Mouse (Mus musculus) heart, adult 11 months (tissue): ENCODE data around the gene Slc27a1.

Experiments
- DNase-seq: peaks from one replicate; pipeline ENCODE4 v3.0.0; 2022

Slc27a1 gene

DNA sequence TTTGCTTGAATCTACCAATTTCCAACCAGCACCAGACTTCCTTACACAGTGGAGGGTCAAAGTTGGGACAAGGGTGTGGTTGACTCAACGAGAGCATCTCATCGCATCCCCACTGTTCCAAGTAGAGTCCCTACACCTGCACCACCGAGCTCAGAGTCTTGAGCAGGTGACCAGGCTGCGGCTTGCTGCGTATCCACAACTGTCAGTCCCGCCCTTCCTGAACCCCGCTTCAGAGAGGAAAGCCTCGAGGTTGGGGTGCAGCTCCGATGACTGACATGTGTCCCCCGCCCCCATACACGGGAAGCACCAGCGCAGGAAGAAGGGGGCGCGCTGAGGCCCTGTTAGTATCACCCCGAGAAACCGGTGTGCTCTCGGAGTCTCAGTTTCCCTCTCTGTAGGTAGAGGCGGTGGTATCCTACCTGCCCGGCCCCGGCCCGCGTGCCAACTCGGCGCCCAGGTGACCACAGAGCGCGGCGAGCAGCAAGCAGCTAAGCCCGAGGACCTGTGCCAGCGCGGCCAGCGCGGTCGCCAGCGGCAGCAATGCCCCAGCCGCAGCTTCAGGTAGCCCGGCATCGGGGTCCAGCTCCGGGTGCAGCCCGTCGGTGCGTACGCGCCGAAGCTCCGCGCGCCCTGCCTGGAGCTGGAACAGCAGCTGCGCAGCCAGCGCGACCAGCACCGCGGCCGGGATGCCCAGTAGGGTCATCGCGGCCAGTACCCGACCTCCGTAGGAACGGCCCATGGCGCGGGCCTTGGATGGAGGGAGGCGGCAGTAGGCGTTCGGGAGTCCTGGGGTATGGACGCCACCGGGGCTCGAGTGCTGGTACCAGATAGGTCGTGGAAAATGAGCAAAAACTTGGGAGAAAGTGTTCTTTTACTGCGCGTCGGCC is 10.4 kb upstream of the Slc27a1 start, which contains the start of gene Tmem221:
Gene Tmem221 (minus strand): TSS at position 801 of the 887 bp plus-strand sequence.
- DNase-seq: no peak

DNA sequence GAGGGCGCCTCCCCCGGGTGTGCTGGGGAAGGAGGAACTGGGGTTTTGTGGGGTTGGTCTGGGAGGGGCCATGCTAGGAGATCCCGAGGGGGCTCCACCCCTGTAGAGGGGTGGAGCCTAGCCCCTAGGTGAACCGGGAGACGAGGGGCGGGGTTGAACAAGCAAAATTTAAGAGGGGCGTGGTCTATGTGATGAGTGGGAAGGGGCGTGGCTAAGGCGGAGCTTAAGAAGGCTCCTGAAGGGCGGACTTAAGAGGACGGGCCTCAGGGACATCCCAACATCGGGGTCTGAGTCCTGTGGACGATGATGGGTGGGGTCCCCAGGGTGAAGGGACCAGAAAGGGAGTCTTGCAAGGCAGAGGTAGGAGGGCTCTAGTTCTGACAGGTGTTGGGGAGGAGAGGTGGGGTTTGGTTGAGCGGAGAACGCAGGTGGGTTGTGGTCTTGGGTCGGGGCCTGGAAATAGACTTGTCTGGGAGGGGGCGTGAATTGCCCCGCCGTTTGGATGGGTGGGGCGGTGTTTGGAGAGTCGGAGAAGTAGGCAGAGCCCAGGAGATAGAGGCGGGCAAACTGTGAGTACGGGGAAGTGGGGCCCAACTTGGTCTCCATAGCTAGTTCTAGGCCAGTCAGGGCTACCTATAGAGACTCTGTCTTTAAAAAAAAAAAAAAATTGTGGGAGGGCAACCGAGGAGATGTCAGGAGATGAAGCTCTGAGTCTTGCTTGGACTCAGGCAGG is 9.6 kb upstream of the Slc27a1 start:
- DNase-seq: peak; percentile 97

DNA sequence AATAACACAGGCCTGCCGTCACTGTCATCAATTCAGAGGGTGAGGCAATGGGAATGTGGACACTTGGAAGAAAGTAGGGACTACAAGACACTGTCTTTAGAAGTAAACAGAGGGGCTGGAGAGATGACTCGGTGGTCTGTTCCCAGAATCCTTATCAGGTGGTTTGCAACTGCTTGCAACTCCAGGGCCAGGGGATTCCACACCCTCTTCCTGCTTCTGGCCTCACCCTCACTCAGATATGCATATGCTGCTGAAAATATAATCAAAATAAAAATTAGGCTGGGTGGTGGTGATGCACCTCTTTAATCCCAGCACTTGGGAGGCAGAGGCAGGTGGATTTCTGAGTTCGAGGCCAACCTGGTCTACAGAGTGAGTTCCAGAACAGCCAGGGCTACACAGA is 8.6 kb upstream of the Slc27a1 start:
- no peak for DNase-seq

DNA sequence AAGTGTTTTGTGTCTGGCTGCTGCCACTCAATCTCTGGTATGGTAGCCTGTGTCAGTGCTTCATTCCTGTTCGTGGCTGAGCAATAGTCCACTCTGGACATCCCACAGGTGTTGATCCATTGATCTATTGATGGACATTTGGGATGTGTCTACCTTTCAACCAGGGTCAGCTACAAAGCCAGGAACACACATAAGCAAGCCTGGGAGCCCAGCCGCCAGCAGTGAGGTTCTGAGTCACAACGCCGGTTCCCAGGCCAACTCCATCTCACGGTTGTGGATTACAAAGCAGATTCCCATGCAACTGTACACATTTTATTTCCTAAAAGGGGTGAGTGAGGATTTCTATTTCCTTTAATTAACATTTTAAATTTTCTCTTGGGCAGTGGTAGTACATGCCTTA is 7.9 kb upstream of the Slc27a1 start:
- DNase-seq: no peak

DNA sequence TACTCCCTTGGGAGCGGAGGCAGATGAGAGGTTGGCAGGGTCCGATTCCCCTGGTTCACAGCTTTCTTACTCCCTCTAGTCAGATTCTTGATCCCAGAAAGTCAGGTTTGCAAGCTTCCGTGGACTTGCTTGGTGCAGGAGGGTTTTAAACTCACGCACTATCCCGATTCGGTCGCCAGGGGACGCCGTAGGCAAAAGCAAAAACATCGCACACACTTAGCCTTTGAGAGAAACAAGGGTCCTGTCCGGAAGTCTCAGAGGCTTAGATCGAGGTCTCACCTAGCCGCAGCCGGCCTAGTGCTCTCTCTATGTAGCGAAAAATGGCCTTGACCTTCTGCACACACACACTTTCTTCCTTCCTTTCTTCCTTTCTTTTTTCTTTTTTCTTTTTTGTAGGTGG is 7.3 kb upstream of the Slc27a1 start:
- no peak for DNase-seq

DNA sequence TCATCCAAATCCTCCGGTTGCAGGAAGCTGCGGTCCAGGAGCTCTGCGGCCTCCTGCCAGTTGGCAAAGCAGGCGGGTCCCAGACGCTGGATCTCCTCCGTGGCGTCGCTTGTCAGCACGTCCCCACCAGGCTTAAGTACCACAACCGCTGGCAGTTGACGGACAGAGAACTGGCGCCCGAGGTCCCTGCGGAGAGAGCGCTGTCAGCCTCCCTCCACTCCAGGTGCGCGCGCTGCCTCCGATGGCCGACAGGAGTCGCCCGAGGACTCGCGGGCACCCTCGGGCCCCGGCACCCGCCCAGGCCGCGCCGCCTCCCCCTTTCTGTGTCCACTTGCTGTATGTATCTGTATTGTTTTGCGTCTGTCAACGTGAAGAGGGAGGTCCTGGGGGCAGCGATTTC is 5.9 kb upstream of the Slc27a1 start:
- peak; percentile 97 for DNase-seq

DNA sequence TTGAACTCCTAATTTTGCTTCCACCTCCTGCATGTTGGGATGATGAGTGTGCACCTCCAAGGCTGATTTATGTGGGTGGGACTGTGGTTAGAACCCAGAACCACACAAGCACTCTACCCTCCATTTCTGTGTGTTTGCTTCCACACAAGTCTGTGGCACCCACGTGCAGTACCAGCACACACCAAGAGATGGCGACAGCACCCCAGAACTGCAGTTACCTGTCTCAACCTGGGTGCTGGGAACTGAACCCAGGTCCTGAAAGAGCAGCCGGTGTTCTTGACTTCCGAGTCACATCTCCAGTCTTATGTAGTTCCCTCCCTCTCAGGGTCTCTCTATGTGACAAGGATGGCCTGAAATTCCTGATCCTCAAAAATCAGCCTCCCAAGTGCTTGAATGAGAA is 4.7 kb upstream of the Slc27a1 start:
- no peak for DNase-seq

DNA sequence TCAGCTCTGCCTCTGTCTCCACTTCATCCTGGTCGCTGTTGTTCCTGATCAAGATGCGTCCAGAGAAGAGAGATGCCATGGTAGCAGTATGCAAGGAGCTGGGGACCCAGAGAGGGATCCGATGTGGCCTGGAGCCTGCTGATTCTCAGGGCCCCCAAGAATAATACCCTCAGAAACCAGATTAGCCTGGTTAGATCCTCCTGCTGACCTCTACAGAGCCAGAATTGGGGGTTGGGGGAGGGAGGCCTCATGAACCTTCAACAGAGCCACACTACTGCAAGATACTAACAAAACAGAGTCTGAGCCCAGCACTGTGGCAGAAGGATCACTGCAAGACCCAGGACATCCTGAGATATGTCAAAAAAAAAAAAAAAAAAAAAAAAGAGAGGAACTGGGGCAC is 2.2 kb upstream of the Slc27a1 start, which contains the start of gene Nxnl1:
Gene Nxnl1 (minus strand): TSS at position 101 of the 400 bp plus-strand sequence.
- DNase-seq: no peak

DNA sequence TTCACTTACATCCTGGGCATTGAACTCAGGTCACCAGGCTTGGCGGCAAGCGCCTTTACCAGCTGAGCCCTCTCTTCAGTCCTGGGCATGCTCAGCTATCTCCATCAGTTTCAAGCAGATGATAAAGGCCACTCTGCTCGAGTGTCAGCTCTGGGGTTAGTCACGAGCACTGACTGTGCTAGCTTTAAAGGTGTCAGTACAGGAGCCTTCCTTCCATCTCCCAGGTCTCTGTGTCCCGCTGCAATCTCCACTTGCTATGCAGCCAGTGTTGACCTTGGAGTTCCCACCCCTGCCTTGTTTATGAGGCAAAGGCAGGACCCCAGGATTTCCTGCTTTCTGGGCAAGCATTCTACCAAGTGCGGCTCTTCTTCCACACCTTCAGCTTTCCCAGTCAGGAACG is 1.1 kb upstream of the Slc27a1 start:
- no peak for DNase-seq

DNA sequence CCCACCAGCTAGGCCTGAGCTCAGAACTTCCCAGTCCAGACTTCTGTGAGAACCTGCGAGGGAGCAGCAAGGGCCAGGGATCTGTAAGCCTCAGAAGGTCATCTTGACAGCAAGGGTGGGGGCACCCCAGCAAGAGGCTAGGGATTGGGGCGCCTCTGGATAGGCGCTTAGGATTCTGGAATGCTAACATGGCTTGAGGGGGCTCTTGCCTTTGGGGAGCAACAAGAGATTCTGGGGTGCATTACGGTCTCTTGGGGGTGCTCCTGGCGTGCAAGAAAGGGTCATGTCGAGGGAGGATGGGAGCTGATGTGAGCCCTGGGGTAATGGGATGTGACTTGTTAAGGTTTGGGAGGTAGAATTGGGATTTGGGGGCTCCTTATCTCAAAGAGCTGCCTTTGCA is 259 bp downstream of the Slc27a1 start:
- no peak for DNase-seq

DNA sequence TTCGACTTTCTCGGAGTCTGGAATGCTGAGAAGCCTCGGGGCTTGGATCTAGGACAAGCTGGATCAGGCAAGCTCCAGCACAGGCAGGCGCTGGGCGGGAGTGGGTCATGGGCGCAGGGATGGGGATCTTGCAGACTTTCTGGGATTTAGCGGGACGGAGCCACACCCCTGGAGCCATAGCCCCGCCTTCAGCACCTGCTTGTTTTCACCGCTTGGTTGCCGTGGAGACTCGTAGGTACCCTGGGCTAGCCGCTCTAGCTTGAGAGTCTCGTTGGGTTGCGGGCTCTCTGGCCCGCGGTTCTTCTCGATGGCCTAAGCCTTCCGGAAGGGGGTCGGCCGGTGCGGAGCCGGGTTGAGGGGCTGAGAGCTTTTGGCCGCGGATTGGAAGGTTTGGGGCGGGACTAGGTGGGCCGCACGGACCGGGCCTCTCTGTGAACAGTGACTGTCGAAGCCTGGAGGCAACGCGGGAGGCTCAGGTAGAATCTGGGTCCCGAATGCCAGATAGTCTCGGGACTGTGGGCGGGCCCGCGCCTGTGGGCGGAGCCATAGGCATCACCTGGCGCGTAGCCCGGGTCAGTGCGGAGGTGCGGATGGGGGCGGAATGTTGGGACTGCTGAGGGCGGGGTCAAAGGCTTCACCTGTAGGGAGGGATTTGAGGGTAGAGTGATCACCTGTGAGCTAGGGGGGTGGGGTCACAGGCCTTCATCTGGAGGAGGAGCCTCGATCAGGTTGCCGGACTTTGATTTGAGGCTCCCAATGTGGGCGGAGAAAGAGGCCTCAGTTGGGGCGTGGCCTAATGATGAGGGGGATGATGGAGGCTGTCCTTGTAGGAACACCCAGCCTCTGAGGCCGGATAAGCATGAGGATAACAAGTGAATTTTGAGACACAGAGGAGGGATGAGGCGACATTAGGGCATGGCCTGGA is 946 bp downstream of the Slc27a1 start:
- peak; percentile 99 for DNase-seq

DNA sequence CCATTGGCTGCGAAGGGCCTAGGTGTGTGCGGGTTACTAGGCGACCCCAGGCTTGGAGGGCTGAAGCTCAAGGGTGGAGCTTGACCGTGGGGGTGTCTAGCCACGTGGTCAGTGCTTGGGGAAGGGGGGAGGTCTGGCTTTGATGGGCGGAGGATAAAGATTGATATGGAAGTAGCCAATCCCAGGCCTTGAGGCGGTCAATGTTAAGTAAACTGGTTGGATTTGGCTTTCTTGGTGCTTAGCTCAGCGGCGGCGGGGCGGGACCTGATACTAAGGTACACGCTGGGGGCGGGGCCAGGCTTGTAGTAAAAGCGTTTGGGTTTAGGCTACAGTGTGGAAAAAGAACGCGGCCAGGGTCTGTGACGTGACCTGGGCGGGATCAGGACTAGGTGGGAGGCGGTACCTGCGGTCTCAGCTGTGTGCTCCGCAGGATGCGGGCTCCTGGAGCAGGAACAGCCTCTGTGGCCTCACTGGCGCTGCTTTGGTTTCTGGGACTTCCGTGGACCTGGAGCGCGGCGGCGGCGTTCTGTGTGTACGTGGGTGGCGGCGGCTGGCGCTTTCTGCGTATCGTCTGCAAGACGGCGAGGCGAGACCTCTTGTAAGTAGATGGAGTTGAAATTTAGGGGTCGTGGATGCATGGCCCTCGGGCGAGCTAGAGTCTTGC is 1.7 kb downstream of the Slc27a1 start:
- peak; percentile 100 for DNase-seq

DNA sequence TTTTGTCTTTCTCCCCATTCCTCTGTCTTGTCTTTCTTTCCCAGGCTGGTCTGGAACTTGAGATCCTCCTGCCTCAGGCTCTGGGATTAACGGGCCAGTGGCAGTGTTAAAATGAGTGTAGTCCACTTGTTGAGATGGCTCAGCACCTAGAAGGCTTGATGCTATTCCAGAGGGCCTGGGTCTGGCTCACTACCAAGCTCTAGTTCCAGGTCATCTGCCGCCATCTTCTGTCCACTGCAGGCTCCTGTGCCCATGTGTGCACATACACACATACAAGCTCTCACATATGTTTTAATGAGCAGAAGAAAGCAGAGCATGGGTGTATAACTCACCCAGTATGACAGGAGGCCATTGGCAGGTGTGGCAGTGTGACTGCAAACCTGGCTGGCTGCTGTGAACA is 3.4 kb downstream of the Slc27a1 start:
- no peak for DNase-seq

DNA sequence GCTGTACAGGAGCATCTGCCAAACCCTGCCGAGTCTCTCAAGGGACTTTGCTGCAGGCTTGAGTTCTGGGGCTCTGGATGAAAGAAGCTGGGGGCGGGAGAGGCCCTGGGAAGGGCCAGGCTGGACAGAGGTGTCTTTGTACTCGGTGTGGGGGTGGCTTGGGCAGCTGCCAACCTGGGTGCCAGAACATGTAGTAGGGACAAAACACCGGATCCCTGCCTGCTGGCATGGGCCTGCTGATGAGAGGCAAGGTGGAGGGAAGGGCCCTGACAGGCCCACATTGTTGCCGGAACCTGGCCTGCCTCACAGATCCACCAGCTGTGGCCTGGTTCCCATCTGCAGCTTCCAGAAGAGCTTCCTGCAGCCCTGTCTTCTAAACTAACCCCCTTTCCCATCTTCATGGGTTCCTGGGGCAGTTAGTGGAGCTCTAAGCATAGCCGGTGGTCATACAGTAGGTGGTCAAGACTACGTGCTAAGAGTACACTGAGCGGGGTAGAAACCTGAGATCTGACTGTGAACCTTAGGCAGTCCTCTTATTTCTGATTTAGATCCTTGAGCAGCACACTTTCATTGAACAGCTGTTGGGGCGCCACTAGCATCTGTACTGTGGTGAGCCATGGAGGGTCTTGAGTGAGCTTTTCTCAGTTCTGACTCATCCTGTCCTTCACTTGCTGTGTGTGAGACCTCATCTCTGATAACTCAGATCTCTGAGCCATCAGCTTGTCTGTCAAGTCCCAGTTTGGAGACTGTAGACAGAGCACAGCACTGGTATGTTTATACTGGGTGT is 4.4 kb downstream of the Slc27a1 start:
- peak; percentile 98 for DNase-seq

DNA sequence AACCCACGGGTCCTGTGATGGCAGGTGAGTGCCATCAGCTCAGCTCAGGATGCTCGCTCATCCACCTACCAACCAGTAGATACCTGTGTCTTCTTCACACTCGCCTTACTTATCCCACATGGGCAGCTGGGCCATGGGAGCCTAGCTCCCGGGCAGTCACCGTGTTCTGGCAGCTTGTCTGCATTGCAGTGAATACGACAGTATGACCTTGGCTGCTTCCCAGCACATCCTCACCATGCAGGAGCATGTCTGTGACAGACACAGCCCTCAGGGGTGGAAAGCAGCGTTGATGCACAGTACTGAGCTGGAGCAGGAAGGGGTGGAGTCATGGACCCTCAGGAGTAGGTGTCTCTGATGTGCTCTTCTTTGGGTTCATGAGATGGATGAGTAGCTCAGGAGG is 5.7 kb downstream of the Slc27a1 start:
- peak; percentile 94 for DNase-seq

DNA sequence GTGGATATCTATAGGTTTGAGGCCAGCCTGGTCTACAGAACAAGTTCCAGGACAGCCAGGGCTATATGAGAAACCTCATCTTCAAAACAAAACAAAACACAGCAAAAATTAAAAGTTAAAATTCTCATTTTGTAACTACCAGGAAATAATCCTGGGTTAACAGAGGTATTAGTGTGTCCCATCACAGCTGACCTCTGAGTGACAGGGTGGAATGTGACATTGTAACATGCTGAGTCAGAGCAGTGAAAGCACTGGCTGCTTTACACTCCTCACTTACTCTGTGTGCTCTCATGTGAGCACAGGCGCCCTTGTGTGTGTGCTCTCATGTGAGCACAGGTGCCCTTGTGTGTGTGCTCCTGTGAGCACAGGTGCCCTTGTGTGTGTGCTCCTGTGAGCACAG is 6.3 kb downstream of the Slc27a1 start:
- DNase-seq: no peak

DNA sequence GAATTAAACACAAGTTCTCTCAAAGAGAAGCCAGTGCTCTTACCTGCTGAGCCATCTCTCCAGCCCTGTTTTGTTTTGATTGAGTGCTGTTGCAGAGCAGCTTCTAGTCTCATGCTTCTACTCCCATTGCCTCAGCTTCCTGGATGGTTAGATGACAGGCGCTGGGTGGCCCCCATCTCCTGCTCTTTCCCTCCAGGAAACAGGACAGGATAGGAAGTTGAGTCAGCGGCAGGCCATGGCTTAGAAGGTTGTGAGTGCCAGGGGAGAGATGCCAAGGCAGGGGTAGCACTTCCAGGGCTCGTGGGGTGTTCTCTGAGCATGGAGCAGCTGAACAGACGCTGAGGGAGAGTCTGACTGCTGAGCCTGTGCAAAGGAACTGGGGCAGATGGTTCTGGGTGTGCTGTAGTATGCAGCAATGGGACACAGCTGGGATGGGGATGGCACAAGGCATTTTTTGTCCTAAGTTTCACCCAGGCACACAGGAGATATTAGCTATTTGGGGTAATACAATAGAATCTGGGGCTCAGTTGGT is 9.2 kb downstream of the Slc27a1 start:
- no peak for DNase-seq

DNA sequence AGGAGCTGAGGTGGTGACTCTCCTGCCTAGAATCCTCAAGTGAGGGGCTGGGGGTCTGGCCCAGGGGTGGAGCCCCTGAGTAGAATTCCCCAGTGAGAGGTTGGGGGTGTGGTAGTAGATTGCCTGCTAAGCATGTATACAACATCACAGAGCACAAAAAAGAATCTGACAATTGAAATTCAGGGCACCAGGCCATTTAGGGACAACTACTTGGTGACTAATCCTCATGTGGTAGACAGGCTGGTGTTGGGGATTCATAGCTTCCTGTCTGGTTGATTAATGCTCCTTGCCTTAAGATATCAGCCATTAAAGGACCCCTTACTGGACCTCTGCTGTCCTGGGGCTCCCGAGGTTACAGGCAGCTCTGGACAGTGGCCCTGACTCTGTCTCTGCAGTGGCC is 10.3 kb downstream of the Slc27a1 start:
- no peak for DNase-seq

DNA sequence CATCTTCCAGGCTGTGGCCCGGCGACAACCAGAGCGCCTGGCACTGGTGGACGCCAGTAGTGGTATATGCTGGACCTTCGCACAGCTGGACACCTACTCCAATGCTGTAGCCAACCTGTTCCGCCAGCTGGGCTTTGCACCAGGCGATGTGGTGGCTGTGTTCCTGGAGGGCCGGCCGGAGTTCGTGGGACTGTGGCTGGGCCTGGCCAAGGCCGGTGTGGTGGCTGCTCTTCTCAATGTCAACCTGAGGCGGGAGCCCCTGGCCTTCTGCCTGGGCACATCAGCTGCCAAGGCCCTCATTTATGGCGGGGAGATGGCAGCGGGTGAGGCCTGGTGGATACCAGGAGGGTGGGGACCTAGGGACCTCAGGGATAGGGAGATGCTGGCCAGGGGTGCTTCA is 10.8 kb downstream of the Slc27a1 start:
- DNase-seq: peak; percentile 97

DNA sequence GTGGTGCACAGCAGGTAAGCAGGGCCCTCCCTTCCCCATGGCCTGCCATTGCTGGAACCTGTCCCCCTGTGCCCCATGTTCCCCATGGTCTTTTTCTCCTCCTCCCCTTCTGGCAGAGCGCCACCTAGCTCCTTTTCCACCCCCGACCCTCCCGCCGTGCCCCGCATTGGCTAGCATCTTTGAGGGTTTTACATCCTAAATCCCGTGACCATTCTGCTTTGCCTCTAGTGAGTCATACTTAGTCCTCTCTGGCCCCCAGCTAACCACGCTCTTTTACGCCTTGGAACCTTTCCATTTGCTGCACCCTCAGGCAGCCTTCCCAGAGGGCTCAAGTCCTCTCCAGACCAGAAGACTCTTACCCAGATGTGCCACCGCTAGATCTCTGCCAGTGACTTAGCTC is 11.5 kb downstream of the Slc27a1 start:
- no peak for DNase-seq

DNA sequence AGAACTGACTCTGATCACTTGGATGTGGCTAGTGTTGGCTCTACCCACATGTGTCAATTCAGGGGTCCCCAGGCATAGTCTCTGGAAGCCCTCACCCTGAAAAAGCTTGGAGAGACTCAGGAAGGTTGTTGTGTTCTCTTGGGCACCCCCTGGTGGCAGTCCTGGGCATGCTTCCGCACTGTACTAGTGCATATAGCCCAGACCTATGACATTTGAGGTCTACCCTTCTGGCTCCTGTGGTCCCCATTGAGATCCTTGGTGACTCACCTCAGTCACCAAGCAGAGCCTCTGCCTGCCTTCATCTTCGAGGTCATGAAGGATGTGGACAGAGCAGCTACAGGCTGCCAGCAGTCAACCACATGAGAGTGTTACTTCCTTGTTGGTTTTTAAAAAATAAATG is 18.2 kb downstream of the Slc27a1 start:
- no peak for DNase-seq
